Mouse (Mus musculus): ENCODE data around the gene Pi4ka. TPM values are rescaled to one million over a fixed set of nuclear protein-coding genes. Genes with fewer than 3 reads are reported as not detected.
A peak's percentile ranks its signal among the peaks of the same experiment; 100 is the strongest.

The Pi4ka gene
- total and polyA plus RNA-seq, 3 experiments = 40.5 to 149 (median 88.4) TPM

GRCm38 (mm10) chr16:17276164-17277151, 129.7 kb downstream of the Pi4ka start (continued):
- no peak for TF ChIP-seq USF1 (IDR thresholded peaks at IDR 0.05; ENCODE audit: low read depth, low read length)
- no peak for TF ChIP-seq E2F4 (IDR thresholded peaks at IDR 0.05; ENCODE audit: insufficient replicate concordance, low read depth, low read length)
- TF ChIP-seq UBTF (IDR thresholded peaks at IDR 0.05; ENCODE audit: low read depth, low read length) = peak; percentile 64
- 0 out of 2 replicates have a peak, but pooled peaks have one; percentile 20 for TF ChIP-seq ETS1 (conservative IDR thresholded peaks at IDR 0.05; ENCODE audit: low read depth, low read length)
- TF ChIP-seq IRF4 (IDR thresholded peaks at IDR 0.05; ENCODE audit: low read depth, low read length) = peak; percentile 75; the same call in 1 of the 2 replicates
- no peak for TF ChIP-seq RCOR1 (conservative IDR thresholded peaks at IDR 0.05; ENCODE audit: low read depth, low read length)
- no peak for TF ChIP-seq ZNF384 (IDR thresholded peaks at IDR 0.05; ENCODE audit: low read depth, low read length)
- TF ChIP-seq JUND (conservative IDR thresholded peaks at IDR 0.05; ENCODE audit: low read depth, low read length) = no peak
- peak; percentile 82 for TF ChIP-seq MEF2A (IDR thresholded peaks at IDR 0.05; ENCODE audit: borderline replicate concordance, low read depth, low read length)
- no peak for TF ChIP-seq USF2 (conservative IDR thresholded peaks at IDR 0.05; ENCODE audit: low read depth, low read length)
- TF ChIP-seq BHLHE40 (IDR thresholded peaks at IDR 0.05; ENCODE audit: low read depth, low read length) = peak; percentile 57

GRCm38 (mm10) chr16:17275721-17276120, 130.4 kb downstream of the Pi4ka start, which contains the start of gene Tmem191c:
TSS of gene Tmem191c (plus strand) at chr16:17276077.
- TF ChIP-seq MAZ (IDR thresholded peaks at IDR 0.05; ENCODE audit: low read depth, low read length) (no peak), ETS1 (conservative IDR thresholded peaks at IDR 0.05; ENCODE audit: low read depth, low read length) (no peak)
- peaks cover 2% of the 10 kb centered on the region for H3K27me3 ChIP-seq (replicated peaks)
- dilution Hi-C loops (cut with MboI; ENCODE audit: extremely low pct_ligation_motif_present, extremely low pct_unique_long_range_greater_than_20kb, low sequenced_read_pairs) = no loop called here
- peaks cover 4% of the 10 kb centered on the region for H3K9me3 ChIP-seq (replicated peaks; ENCODE audit: low read length)
- peaks cover 22 to 43% of the 10 kb centered on the region in 2 experiments for H3K36me3 ChIP-seq (replicated peaks in 1 of 2; ENCODE audit: control insufficient read depth in 1 of 2, insufficient read depth in 1 of 2, low read length in 1 of 2)
- in situ Hi-C loops (cut with MboI; ENCODE audit: low pct_ligation_motif_present, low pct_unique_long_range_greater_than_20kb, low sequenced_read_pairs) = no loop called here
- H3K4me1 ChIP-seq (ENCODE audit: control insufficient read depth in 1 of 2, insufficient read depth in 2 of 2) = peaks cover 4 to 14% of the 10 kb centered on the region in 2 experiments; a peak in 2 of 4 replicates
- DNase-seq (ENCODE audit: extremely low read depth) = no peak
- peak within 1 kb of the TSS; percentile 31 to 51 (median 50) for H3K4me3 ChIP-seq (replicated peaks in 1 of 3; ENCODE audit: low read depth in 2 of 3, low read length in 2 of 3, poor library complexity in 1 of 3)
- H3K4me2 ChIP-seq (ENCODE audit: insufficient read depth, low read depth, poor library complexity, severe bottlenecking) = peak within 1 kb of the TSS; percentile 68
- no peaks in the 10 kb centered on the region for H3K79me2 ChIP-seq (replicated peaks; ENCODE audit: control insufficient read depth, extremely low read depth, insufficient read depth, poor library complexity, severe bottlenecking)
- no peak within 1 kb of the TSS for H3K27ac ChIP-seq (ENCODE audit: insufficient read depth, low read depth)
- peak within 1 kb of the TSS; percentile 27; the same call in 1 of the 2 replicates for H3K9ac ChIP-seq (ENCODE audit: insufficient read depth, low read depth)

DNA sequence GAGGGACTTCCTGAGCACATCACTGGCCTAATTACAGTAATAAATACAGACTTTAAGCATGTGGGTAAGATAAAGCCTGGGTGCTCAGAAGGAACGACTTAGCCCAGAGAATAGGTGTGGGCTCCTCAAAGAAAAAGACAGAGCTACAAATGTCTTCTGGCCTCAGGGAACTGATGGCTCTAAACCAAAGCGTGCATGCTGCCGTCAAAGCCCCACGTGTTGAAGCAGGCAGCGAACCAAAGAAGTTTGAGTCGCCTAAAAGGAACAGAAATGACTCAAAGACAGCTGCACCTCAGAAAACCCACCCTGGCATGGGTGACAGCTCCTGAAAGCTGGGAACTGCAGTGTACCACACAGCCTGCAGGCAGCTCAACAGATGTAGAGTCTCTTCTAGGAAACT, 134.3 kb downstream of the Pi4ka start:
- peaks cover 0 to 9% of the 10 kb centered on the region in 2 experiments for H3K36me3 ChIP-seq (replicated peaks in 1 of 2; ENCODE audit: control insufficient read depth in 1 of 2, insufficient read depth in 1 of 2, low read length in 1 of 2)
- H3K9me3 ChIP-seq (replicated peaks; ENCODE audit: low read length) = peaks cover 6% of the 10 kb centered on the region
- in situ Hi-C loops (cut with MboI; ENCODE audit: low pct_ligation_motif_present, low pct_unique_long_range_greater_than_20kb, low sequenced_read_pairs) (no loop called here), dilution Hi-C loops (cut with MboI; ENCODE audit: extremely low pct_ligation_motif_present, extremely low pct_unique_long_range_greater_than_20kb, low sequenced_read_pairs) (no loop called here)
- peak; percentile 54 for DNase-seq (ENCODE audit: extremely low read depth)
- H3K9ac ChIP-seq (ENCODE audit: insufficient read depth, low read depth) = no peak overlapping the region
- no peak overlapping the region for H3K4me3 ChIP-seq (replicated peaks in 1 of 3; ENCODE audit: low read depth in 2 of 3, low read length in 2 of 3, poor library complexity in 1 of 3)
- no peak overlapping the region for H3K4me2 ChIP-seq (ENCODE audit: insufficient read depth, low read depth, poor library complexity, severe bottlenecking)
- peaks cover 2% of the 10 kb centered on the region for H3K27me3 ChIP-seq (replicated peaks)
- no peak overlapping the region for H3K27ac ChIP-seq (ENCODE audit: insufficient read depth, low read depth)
- no peaks in the 10 kb centered on the region for H3K79me2 ChIP-seq (replicated peaks; ENCODE audit: control insufficient read depth, extremely low read depth, insufficient read depth, poor library complexity, severe bottlenecking)
- H3K4me1 ChIP-seq (ENCODE audit: control insufficient read depth in 1 of 2, insufficient read depth in 2 of 2) = peaks cover 4 to 14% of the 10 kb centered on the region in 2 experiments; a peak in 2 of 4 replicates
- TF ChIP-seq TBP (conservative IDR thresholded peaks at IDR 0.05; ENCODE audit: low read depth, low read length) (no peak), E2F4 (IDR thresholded peaks at IDR 0.05; ENCODE audit: insufficient replicate concordance, low read depth, low read length) (no peak), POLR2A (IDR thresholded peaks at IDR 0.05; ENCODE audit: low read depth, low read length) (no peak), ZKSCAN1 (IDR thresholded peaks at IDR 0.05; ENCODE audit: borderline replicate concordance, low read depth, low read length) (no peak), ZC3H11A (IDR thresholded peaks at IDR 0.05; ENCODE audit: low read depth, low read length) (no peak), JUN (IDR thresholded peaks at IDR 0.05; ENCODE audit: insufficient read depth, low read depth, low read length) (no peak), BHLHE40 (IDR thresholded peaks at IDR 0.05; ENCODE audit: low read depth, low read length) (peak; percentile 57), ELF1 (IDR thresholded peaks at IDR 0.05; ENCODE audit: low read depth, low read length) (no peak), IRF4 (IDR thresholded peaks at IDR 0.05; ENCODE audit: low read depth, low read length) (peak; percentile 35; the same call in 1 of the 2 replicates), CTCF (conservative IDR thresholded peaks at IDR 0.05 in 1 of 2, IDR thresholded peaks at IDR 0.05 in 1 of 2; ENCODE audit: low read depth in 2 of 2, low read length in 2 of 2) (no peak), KAT2A (IDR thresholded peaks at IDR 0.05; ENCODE audit: insufficient replicate concordance, low read length) (no peak), ZNF384 (IDR thresholded peaks at IDR 0.05; ENCODE audit: low read depth, low read length) (no peak), HCFC1 (IDR thresholded peaks at IDR 0.05; ENCODE audit: low read depth, low read length) (no peak), ZMIZ1 (IDR thresholded peaks at IDR 0.05; ENCODE audit: low read depth, low read length) (no peak), USF1 (IDR thresholded peaks at IDR 0.05; ENCODE audit: low read depth, low read length) (no peak), NRF1 (IDR thresholded peaks at IDR 0.05; ENCODE audit: low read depth, low read length) (no peak), MAZ (IDR thresholded peaks at IDR 0.05; ENCODE audit: low read depth, low read length) (no peak), CHD2 (IDR thresholded peaks at IDR 0.05; ENCODE audit: low read length) (no peak), CHD1 (IDR thresholded peaks at IDR 0.05; ENCODE audit: low read depth, low read length) (no peak), TCF12 (IDR thresholded peaks at IDR 0.05; ENCODE audit: low read depth, low read length) (no peak)

Measured in CH12.LX (cell line).